In the genomic region with DNA sequence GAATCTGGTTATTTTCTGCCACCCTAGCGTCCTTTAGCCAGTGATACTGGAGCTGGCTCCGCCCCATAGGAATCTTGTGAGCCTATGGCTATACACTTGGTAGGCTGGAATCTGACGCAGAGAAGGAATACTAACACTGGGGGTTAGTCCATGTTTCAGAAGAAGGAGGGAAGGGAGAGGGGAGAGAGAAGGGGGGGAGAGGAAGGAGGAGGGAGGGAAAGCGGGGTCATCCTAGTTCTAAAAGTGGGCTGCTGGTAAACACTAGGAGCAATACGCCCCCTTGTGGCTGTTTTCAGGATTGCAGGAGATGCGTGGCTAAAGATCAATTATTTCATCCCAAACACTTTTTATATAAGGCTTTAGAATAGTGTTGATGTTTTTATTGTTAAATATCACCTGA, we compare ENCODE assay signal across 9 mouse cellular contexts. TPM values are rescaled to one million over a fixed set of nuclear protein-coding genes. Genes with fewer than 3 reads are reported as not detected.
A peak's percentile ranks its signal among the peaks of the same experiment; 100 is the strongest.
DNase-seq lines count a peak whose midpoint lies in the region; ATAC-seq lines count a peak whose summit lies in the region.
"Had no signal": no experiment of that assay in that cellular context is flagged by ENCODE, and none has a peak within 500 bp of the region (broad histone marks: within the 10 kb centered on the region; RNA-seq: fewer than 3 reads in every experiment).

No protein-coding gene starts in this region.

- peaks cover 6% of the 10 kb centered on the region; the same call in 1 of the 2 replicates for H3K4me1 ChIP-seq in heart, embryonic 15.5 days (replicated peaks)

- 14% methylated on average over 6 of the region's 6 CpGs for WGBS in heart, embryonic 15.5 days

- H3K36me3 ChIP-seq in heart, embryonic 15.5 days: no peaks in the 10 kb centered on the region
- H3K36me3 ChIP-seq: liver, embryonic 13.5 days had no signal

- no peaks in the 10 kb centered on the region for H3K9me3 ChIP-seq in heart, embryonic 15.5 days (replicated peaks)
- H3K9me3 ChIP-seq: liver, embryonic 13.5 days had no signal

- H3K27me3 ChIP-seq in heart, embryonic 15.5 days: no peaks in the 10 kb centered on the region

- DNase-seq in adrenal gland, adult 18-20 months (ENCODE audit: low spot score in 2 of 2): peak; percentile 55 to 57
- no peak for DNase-seq in adrenal gland, adult 8-10 months
- DNase-seq in ZHBTc4 (ENCODE audit: low read depth, low spot score): peak; percentile 76
- DNase-seq in embryo, embryonic 9.5 days (ENCODE audit: extremely low spot score): peak; percentile 77
- DNase-seq in layer of hippocampus, postnatal 10 days (ENCODE audit: low spot score in 2 of 2): peak; percentile 81 to 86
- DNase-seq in lung, postnatal 36 days: peak; percentile 67
- DNase-seq in right cerebral cortex, postnatal 36 days (ENCODE audit: low spot score in 2 of 2): peak; percentile 29
- DNase-seq: liver, embryonic 13.5 days had no signal

- no peak for ATAC-seq in heart, embryonic 15.5 days (replicated peaks; ENCODE audit: insufficient number of reproducible peaks, insufficient read depth, low FRiP score, low read depth)

- H3K27ac ChIP-seq in heart, embryonic 15.5 days: no peak overlapping the region
- H3K27ac ChIP-seq: liver, embryonic 13.5 days had no signal

- H3K9ac ChIP-seq in heart, embryonic 15.5 days: no peak overlapping the region
- H3K9ac ChIP-seq: liver, embryonic 13.5 days had no signal

- no peak overlapping the region for H3K4me3 ChIP-seq in heart, embryonic 15.5 days
- H3K4me3 ChIP-seq: liver, embryonic 13.5 days had no signal

- H3K4me2 ChIP-seq in heart, embryonic 15.5 days: peak overlapping the region; percentile 48
- H3K4me2 ChIP-seq: liver, embryonic 13.5 days had no signal

RNA-seq across cellular contexts. Expression of a gene that starts 27.2 kb away (rescaled TPM):
- total RNA-seq in adrenal gland, adult 18-20 months (2021): 1 to 10 TPM; 2.8 to 8.5 TPM
- 1 to 10 TPM; 3.4 to 7.4 (median 5.3) TPM for total RNA-seq in adrenal gland, adult 8-10 months (2022)
- 221 and 236 TPM in 2 replicates for polyA plus RNA-seq in heart, embryonic 15.5 days (2015; fragmentation: Nextera tagmentation; extraction: Ambion mirVana)
- 1 to 10 TPM; 6.4 to 7.7 TPM for total RNA-seq in layer of hippocampus, postnatal 10 days (2021)

RNA-seq across cellular contexts. Expression of a gene that starts 33.6 kb away (rescaled TPM):
- total RNA-seq in adrenal gland, adult 18-20 months (2021): 10 to 100 TPM; 19.0 to 21.7 TPM
- 10 to 100 TPM; 19.6 to 33.9 (median 25.6) TPM for total RNA-seq in adrenal gland, adult 8-10 months (2022)
- 25.9 and 26.5 TPM in 2 replicates for polyA plus RNA-seq in heart, embryonic 15.5 days (2015; fragmentation: Nextera tagmentation; extraction: Ambion mirVana)
- 10 to 100 TPM; 16.8 to 18.0 TPM for total RNA-seq in layer of hippocampus, postnatal 10 days (2021)

RNA-seq across cellular contexts. Expression of a gene that starts 48.6 kb away (rescaled TPM):
- total RNA-seq in adrenal gland, adult 18-20 months (2021): 1 to 10 TPM in 1 of 2 experiments, under 1 TPM in 1; 0.83 to 1.3 TPM
- total RNA-seq in adrenal gland, adult 8-10 months (2022): 1 to 10 TPM in 3 of 4 experiments, under 1 TPM in 1; 0.80 to 1.7 (median 1.6) TPM
- 0.19 and 0.37 TPM in 2 replicates for polyA plus RNA-seq in heart, embryonic 15.5 days (2015; fragmentation: Nextera tagmentation; extraction: Ambion mirVana)
- 100 to 1,000 TPM; 204 to 206 TPM for total RNA-seq in layer of hippocampus, postnatal 10 days (2021)
- polyA plus RNA-seq: liver, embryonic 13.5 days had no signal

Comparison
In these comparisons a context has a peak if more than half of its experiments do, and no peak if none do; other contexts are left out.
1. RNA of a gene that starts 48.6 kb away (total RNA-seq): 204 to 206 TPM in layer of hippocampus, postnatal 10 days; 0.80 to 1.7 TPM in adrenal gland, adult 8-10 months and 0.83 to 1.3 TPM in adrenal gland, adult 18-20 months; every median in the first group is over 10 times any median in the second.